Mouse (Mus musculus): Measurements from ENCODE around the gene Camkmt. TPM values are rescaled to one million over a fixed set of nuclear protein-coding genes. Genes with fewer than 3 reads are reported as not detected.

The Camkmt gene
- polyA plus RNA-seq, 1 experiment from 2014 or later, result 11.4 TPM

DNA sequence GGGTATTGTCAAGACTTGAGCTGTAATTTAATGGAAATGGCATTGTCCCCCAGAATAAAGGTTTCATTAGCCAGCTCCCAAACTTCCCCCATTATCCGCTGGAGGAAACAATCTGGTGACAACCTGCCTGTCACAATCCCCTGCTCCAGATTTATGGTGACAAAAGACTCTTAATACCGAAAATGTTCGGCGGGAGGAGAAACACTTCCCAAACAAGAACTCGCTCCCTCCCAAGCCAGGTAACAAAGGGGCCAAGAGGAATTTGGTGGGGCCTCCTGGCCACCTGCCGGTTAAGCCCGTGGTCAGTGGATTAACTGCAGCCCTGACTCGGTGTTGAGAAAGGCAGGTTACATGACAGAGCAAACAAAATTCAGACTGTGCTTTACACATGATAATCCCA lies 383.5 kb downstream of the Camkmt start:
- H3K4me1 ChIP-seq, result no peaks in the 10 kb centered on the region
- ATAC-seq (ENCODE audit: borderline replicate concordance, extremely low read depth, low FRiP score, low TSS enrichment), result no peak
- WGBS, result 4% methylated on average over 8 of the region's 8 CpGs

DNA sequence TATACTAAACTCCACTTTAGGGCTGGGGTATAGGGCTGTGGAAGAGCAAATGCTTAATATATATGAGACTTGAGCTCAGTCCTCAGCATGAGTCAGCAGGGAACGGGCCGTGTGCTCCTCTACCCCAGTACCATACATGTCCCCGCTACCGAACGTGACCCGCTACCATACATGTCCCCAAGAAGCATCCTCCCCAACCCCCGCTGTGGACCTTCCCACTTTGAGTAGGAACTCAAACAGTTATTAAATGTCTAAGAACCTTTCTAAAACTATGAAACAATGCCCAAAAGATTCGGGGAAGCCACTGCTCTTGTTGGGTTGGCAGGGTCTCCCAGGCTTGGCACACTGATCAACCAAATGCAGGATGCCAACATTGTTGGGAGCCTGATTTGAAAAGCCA lies 390.9 kb downstream of the Camkmt start:
- ATAC-seq (ENCODE audit: borderline replicate concordance, extremely low read depth, low FRiP score, low TSS enrichment), result no peak
- Histone ChIP-seq H3K4me1 (no peaks in the 10 kb centered on the region), H3K4me2 (no peak overlapping the region), H3K4me3 (no peak overlapping the region), H3K27ac (no peak overlapping the region), H3K9ac (no peak overlapping the region), H3K36me3 (no peaks in the 10 kb centered on the region), H3K27me3 (peaks cover 89% of the 10 kb centered on the region), H3K9me3 (no peaks in the 10 kb centered on the region)
- WGBS, result 86% methylated on average over 8 of the region's 8 CpGs

More for the DNA sequence above, 383.5 kb downstream of the Camkmt start:
- H3K4me3 ChIP-seq, result no peak overlapping the region
- no peak overlapping the region for H3K4me2 ChIP-seq
- no peaks in the 10 kb centered on the region for H3K36me3 ChIP-seq
- no peak overlapping the region for H3K27ac ChIP-seq
- peaks cover 91% of the 10 kb centered on the region for H3K27me3 ChIP-seq
- no peaks in the 10 kb centered on the region for H3K9me3 ChIP-seq
- H3K9ac ChIP-seq, result no peak overlapping the region

GRCm38 (mm10) chr17:85483086-85483485 lies 392.7 kb downstream of the Camkmt start:
- peaks cover 94% of the 10 kb centered on the region for H3K27me3 ChIP-seq
- no peak for ATAC-seq (ENCODE audit: borderline replicate concordance, extremely low read depth, low FRiP score, low TSS enrichment)
- H3K4me1 ChIP-seq, result 0 out of 2 replicates have a peak, but pooled peaks cover 5% of the 10 kb centered on the region
- no peaks in the 10 kb centered on the region for H3K9me3 ChIP-seq
- no peak overlapping the region for H3K27ac ChIP-seq
- 78% methylated on average over 5 of the region's 5 CpGs for WGBS
- H3K9ac ChIP-seq, result no peak overlapping the region
- H3K4me2 ChIP-seq, result no peak overlapping the region
- no peaks in the 10 kb centered on the region for H3K36me3 ChIP-seq
- no peak overlapping the region for H3K4me3 ChIP-seq

DNA sequence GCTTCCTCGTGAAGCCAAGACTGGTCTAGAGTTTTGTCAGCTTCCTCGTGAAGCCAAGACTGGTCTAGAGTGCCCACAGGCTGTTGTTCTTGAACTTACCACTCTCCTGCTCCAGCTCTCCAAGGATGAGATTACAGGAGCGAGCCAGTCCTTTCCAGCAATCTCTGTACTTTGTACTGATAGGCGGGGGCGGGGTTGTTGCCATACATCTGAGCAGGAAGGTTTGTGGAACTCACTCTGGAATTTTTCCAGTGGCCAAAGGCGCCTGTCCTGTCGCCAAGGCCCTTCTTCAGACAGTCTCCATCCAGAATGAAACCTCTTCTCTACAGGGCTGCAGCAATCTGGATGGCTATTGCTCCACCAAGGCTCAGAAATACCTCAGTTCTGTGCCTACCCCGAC lies 393.7 kb downstream of the Camkmt start:
- no peak for ATAC-seq (ENCODE audit: borderline replicate concordance, extremely low read depth, low FRiP score, low TSS enrichment)
- no peak overlapping the region for H3K9ac ChIP-seq
- no peak overlapping the region for H3K4me3 ChIP-seq
- no peak overlapping the region for H3K4me2 ChIP-seq
- H3K36me3 ChIP-seq, result no peaks in the 10 kb centered on the region
- H3K4me1 ChIP-seq, result 0 out of 2 replicates have a peak, but pooled peaks cover 5% of the 10 kb centered on the region
- H3K27ac ChIP-seq, result no peak overlapping the region
- H3K9me3 ChIP-seq, result no peaks in the 10 kb centered on the region
- H3K27me3 ChIP-seq, result peaks cover 97% of the 10 kb centered on the region
- WGBS, result 48% methylated on average over 8 of the region's 8 CpGs

GRCm38 (mm10) chr17:85484526-85484925 lies 394.2 kb downstream of the Camkmt start:
- WGBS, result 17% methylated on average over 5 of the region's 5 CpGs

GRCm38 (mm10) chr17:85485065-85485945 lies 395.0 kb downstream of the Camkmt start:
- WGBS, result 1% methylated on average over 30 of the region's 30 CpGs
- Histone ChIP-seq H3K4me3 (no peak overlapping the region), H3K27me3 (peaks cover 98% of the 10 kb centered on the region), H3K36me3 (no peaks in the 10 kb centered on the region), H3K4me2 (no peak overlapping the region), H3K27ac (no peak overlapping the region), H3K4me1 (0 out of 2 replicates have a peak, but pooled peaks cover 5% of the 10 kb centered on the region), H3K9ac (no peak overlapping the region), H3K9me3 (no peaks in the 10 kb centered on the region)
- no peak for ATAC-seq (ENCODE audit: borderline replicate concordance, extremely low read depth, low FRiP score, low TSS enrichment)

More at GRCm38 (mm10) chr17:85484526-85484925, 394.2 kb downstream of the Camkmt start:
- H3K4me2 ChIP-seq, result no peak overlapping the region
- H3K4me3 ChIP-seq, result no peak overlapping the region
- no peaks in the 10 kb centered on the region for H3K9me3 ChIP-seq
- H3K27ac ChIP-seq, result no peak overlapping the region
- no peak overlapping the region for H3K9ac ChIP-seq
- no peak for ATAC-seq (ENCODE audit: borderline replicate concordance, extremely low read depth, low FRiP score, low TSS enrichment)
- H3K27me3 ChIP-seq, result peaks cover 97% of the 10 kb centered on the region
- no peaks in the 10 kb centered on the region for H3K36me3 ChIP-seq
- H3K4me1 ChIP-seq, result 0 out of 2 replicates have a peak, but pooled peaks cover 5% of the 10 kb centered on the region

DNA sequence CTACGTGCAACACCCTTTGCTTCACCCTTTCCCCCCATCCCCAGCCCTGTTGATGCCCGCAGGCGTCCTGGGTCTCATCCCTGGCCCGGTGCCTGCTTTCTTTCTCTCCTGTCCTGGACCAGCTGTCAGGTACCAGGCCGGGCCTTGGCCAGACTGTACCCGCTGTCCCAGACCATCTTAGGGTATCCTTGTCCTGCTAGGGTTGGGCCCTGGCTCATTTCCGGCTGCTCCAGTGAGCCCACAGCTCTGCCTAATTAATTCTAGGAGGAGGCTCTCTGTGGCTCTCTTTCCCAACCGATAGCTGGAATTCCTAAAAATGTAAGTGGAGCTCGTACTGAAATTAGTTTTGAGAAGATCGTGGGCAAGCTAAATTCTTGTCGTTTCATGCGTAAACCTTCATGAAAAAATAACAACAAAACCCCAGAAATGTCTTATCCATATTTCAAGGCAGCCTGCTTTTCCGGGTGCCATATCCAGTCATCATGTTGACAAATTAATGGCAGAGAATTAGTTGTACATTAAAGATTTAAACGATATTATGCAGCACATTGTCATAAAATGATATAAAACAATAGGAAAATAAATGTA lies 395.7 kb downstream of the Camkmt start:
- peak overlapping the region; percentile 24; the same call in 1 of the 2 replicates for H3K4me2 ChIP-seq

GRCm38 (mm10) chr17:85486585-85487480 lies 396.5 kb downstream of the Camkmt start:
- Histone ChIP-seq H3K36me3 (no peaks in the 10 kb centered on the region), H3K27me3 (peaks cover 98% of the 10 kb centered on the region), H3K9ac (no peak overlapping the region), H3K27ac (no peak overlapping the region), H3K9me3 (no peaks in the 10 kb centered on the region), H3K4me1 (0 out of 2 replicates have a peak, but pooled peaks cover 5% of the 10 kb centered on the region), H3K4me3 (no peak overlapping the region), H3K4me2 (peak overlapping the region; percentile 24; the same call in 1 of the 2 replicates)
- no peak for ATAC-seq (ENCODE audit: borderline replicate concordance, extremely low read depth, low FRiP score, low TSS enrichment)
- WGBS, result 3% methylated on average over 52 of the region's 52 CpGs

More for the DNA sequence above, 395.7 kb downstream of the Camkmt start:
- H3K36me3 ChIP-seq, result no peaks in the 10 kb centered on the region
- no peak for ATAC-seq (ENCODE audit: borderline replicate concordance, extremely low read depth, low FRiP score, low TSS enrichment)
- no peak overlapping the region for H3K4me3 ChIP-seq
- peaks cover 98% of the 10 kb centered on the region for H3K27me3 ChIP-seq
- H3K9me3 ChIP-seq, result no peaks in the 10 kb centered on the region
- WGBS, result 2% methylated on average over 14 of the region's 14 CpGs
- H3K9ac ChIP-seq, result no peak overlapping the region
- H3K4me1 ChIP-seq, result 0 out of 2 replicates have a peak, but pooled peaks cover 5% of the 10 kb centered on the region
- H3K27ac ChIP-seq, result no peak overlapping the region

DNA sequence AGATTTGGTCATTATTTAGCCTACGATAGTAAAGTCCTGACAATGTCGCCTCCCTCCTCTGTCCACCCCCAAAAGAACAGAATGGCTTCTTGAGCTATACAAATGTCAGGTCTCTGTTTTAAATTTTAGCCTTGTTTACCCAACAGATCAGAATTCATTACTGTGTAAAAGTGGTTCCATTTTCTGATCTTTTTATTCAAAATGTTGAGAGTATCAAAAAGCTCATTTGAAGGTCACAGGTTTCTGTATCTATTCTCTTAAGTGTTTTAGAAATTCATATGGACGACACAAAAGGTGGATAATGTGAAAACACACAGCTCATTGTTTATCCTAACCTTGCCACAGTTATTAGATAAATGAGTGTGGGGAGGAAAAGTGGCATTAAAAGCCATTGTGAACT lies 397.2 kb downstream of the Camkmt start:
- H3K9ac ChIP-seq, result no peak overlapping the region
- ATAC-seq (ENCODE audit: borderline replicate concordance, extremely low read depth, low FRiP score, low TSS enrichment), result no peak
- 36% methylated on average over 3 of the region's 3 CpGs for WGBS

DNA sequence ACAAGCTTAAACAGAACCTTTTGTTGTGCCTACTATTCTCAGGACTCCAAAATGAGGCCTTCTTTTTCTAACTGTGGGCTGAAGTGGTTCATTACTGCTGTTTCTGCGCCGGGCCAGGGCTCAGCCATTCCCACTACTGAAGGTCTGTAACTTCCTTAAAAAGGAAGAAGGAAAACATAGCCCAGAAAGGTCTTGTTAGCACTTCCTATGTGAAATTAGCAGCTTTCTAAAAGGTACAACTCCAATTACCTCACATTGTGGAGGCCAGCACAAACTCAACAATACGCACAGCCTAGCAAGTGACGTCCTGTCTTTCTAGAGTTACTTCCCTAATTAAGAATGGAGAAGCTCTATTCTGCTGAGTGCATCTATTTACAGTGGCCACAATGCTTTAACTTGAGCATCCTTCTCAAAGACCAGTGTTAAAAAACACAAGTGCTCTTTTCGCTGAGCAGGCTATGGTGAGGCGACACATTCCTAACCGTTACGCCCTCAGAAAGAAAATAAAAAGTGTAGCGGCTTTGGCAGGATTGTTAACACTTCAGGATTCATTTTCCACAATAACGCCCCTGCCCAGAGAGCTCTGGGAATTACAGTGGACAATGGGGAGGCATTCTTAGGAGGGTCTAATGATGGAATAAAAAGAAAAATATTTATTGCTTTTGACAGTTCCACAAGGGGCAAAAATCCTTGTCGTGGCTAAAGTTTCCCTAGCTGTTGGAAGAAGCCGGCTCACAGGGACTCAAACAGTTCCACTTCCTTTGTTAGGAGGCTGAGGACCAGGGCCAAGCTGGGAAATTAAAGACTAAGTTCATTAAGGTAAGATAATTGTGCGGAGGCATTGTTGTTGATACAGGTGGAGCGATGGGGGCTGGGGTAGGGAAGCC lies 398.5 kb downstream of the Camkmt start:
- 0 out of 2 replicates have a peak, but pooled peaks cover 5% of the 10 kb centered on the region for H3K4me1 ChIP-seq
- no peak overlapping the region for H3K27ac ChIP-seq
- no peak for ATAC-seq (ENCODE audit: borderline replicate concordance, extremely low read depth, low FRiP score, low TSS enrichment)
- peaks cover 89% of the 10 kb centered on the region for H3K27me3 ChIP-seq
- 5% methylated on average over 14 of the region's 14 CpGs for WGBS
- H3K4me3 ChIP-seq, result no peak overlapping the region
- H3K9me3 ChIP-seq, result no peaks in the 10 kb centered on the region
- H3K9ac ChIP-seq, result no peak overlapping the region
- no peaks in the 10 kb centered on the region for H3K36me3 ChIP-seq
- H3K4me2 ChIP-seq, result no peak overlapping the region

More for the DNA sequence above, 397.2 kb downstream of the Camkmt start:
- no peak overlapping the region for H3K4me3 ChIP-seq
- no peak overlapping the region for H3K4me2 ChIP-seq
- peaks cover 96% of the 10 kb centered on the region for H3K27me3 ChIP-seq
- no peaks in the 10 kb centered on the region for H3K36me3 ChIP-seq
- H3K27ac ChIP-seq, result no peak overlapping the region
- H3K4me1 ChIP-seq, result 0 out of 2 replicates have a peak, but pooled peaks cover 5% of the 10 kb centered on the region
- no peaks in the 10 kb centered on the region for H3K9me3 ChIP-seq
